Mouse (Mus musculus) liver, embryonic 14.5 days (tissue): ENCODE measurements around the gene Shtn1.

ENCODE experiments used
- CTCF ChIP-seq: IDR thresholded peaks from 2 replicates; pipeline ENCODE4 v1.5.1; 2016; ENCODE audit warnings: antibody characterized with exemption, low read depth, control low read depth
- EP300 ChIP-seq: IDR thresholded peaks from 2 replicates; pipeline ENCODE4 v1.6.1; 2016; ENCODE audit warnings: antibody characterized with exemption, low read depth

GRCm38 (mm10) chr19:59109937-59110336 lies 34.0 kb upstream of the Shtn1 start:
- TF ChIP-seq CTCF (no peak), EP300 (no peak)
